Mouse (Mus musculus): Measurements from ENCODE around the gene Lrrc51. TPM values are rescaled to one million over a fixed set of nuclear protein-coding genes. Genes with fewer than 3 reads are reported as not detected.
A peak's percentile ranks its signal among the peaks of the same experiment; 100 is the strongest.

Gene Lrrc51
- polyA plus RNA-seq, 1 experiment from 2014 or later = 9.6 TPM

DNA sequence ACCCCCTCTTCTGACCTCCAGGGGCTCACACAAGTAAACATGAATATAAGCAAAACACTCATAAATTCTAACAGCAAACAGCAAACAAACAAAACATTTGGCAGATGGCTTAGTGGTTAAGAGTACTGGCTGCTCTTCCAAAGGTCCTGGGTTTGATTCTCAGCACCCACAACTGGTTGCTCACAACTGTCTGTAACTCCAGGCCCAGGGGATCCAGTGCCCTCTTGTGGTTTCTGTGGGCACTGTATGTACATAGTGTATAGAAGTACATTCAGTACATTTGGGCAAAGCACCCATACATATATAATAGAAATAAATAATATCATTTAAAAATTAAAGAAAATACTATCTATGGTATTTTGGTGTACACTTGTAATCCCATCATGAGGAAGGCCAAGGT is 30.8 kb downstream of the Lrrc51 start:
- peaks cover 18% of the 10 kb centered on the region for H3K4me1 ChIP-seq (replicated peaks; ENCODE audit: control insufficient read depth, insufficient read depth, low read length)
- 0 out of 2 replicates have a peak, but pooled peaks cover 2% of the 10 kb centered on the region for H3K36me3 ChIP-seq (ENCODE audit: control insufficient read depth, insufficient read depth)
- no peaks in the 10 kb centered on the region for H3K9me3 ChIP-seq (ENCODE audit: control insufficient read depth, low read length)
- H3K4me2 ChIP-seq (ENCODE audit: low read length) = no peak overlapping the region
- H3K27ac ChIP-seq (ENCODE audit: low read length) = no peak overlapping the region
- H3K9ac ChIP-seq (replicated peaks; ENCODE audit: low read depth, low read length) = no peak overlapping the region
- ATAC-seq = no peak
- no peak overlapping the region for H3K4me3 ChIP-seq (replicated peaks; ENCODE audit: low read length)
- H3K27me3 ChIP-seq (replicated peaks; ENCODE audit: control insufficient read depth, insufficient read depth, low read length) = no peaks in the 10 kb centered on the region

GRCm38 (mm10) chr7:101901969-101902368 is 31.7 kb downstream of the Lrrc51 start:
- H3K27me3 ChIP-seq (replicated peaks; ENCODE audit: control insufficient read depth, insufficient read depth, low read length) = no peaks in the 10 kb centered on the region
- ATAC-seq = no peak
- H3K4me2 ChIP-seq (ENCODE audit: low read length) = no peak overlapping the region
- H3K36me3 ChIP-seq (ENCODE audit: control insufficient read depth, insufficient read depth) = 0 out of 2 replicates have a peak, but pooled peaks cover 2% of the 10 kb centered on the region
- H3K27ac ChIP-seq (ENCODE audit: low read length) = no peak overlapping the region
- peaks cover 17% of the 10 kb centered on the region for H3K4me1 ChIP-seq (replicated peaks; ENCODE audit: control insufficient read depth, insufficient read depth, low read length)
- 90% methylated on average over 10 of the region's 10 CpGs for WGBS
- no peak overlapping the region for H3K9ac ChIP-seq (replicated peaks; ENCODE audit: low read depth, low read length)
- H3K9me3 ChIP-seq (ENCODE audit: control insufficient read depth, low read length) = no peaks in the 10 kb centered on the region
- H3K4me3 ChIP-seq (replicated peaks; ENCODE audit: low read length) = no peak overlapping the region

- H3K4me3 ChIP-seq (replicated peaks; ENCODE audit: low read length) = no peak overlapping the region
- peaks cover 12% of the 10 kb centered on the region for H3K4me1 ChIP-seq (replicated peaks; ENCODE audit: control insufficient read depth, insufficient read depth, low read length)
- no peak overlapping the region for H3K27ac ChIP-seq (ENCODE audit: low read length)
- no peaks in the 10 kb centered on the region for H3K27me3 ChIP-seq (replicated peaks; ENCODE audit: control insufficient read depth, insufficient read depth, low read length)
- 0 out of 2 replicates have a peak, but pooled peaks cover 2% of the 10 kb centered on the region for H3K36me3 ChIP-seq (ENCODE audit: control insufficient read depth, insufficient read depth)
- H3K9me3 ChIP-seq (ENCODE audit: control insufficient read depth, low read length) = no peaks in the 10 kb centered on the region
- H3K4me2 ChIP-seq (ENCODE audit: low read length) = no peak overlapping the region
- H3K9ac ChIP-seq (replicated peaks; ENCODE audit: low read depth, low read length) = no peak overlapping the region
- 91% methylated on average over 16 of the region's 16 CpGs for WGBS
- no peak for ATAC-seq
Observed at GRCm38 (mm10) chr7:101900331-101901097, 33.2 kb downstream of the Lrrc51 start.

DNA sequence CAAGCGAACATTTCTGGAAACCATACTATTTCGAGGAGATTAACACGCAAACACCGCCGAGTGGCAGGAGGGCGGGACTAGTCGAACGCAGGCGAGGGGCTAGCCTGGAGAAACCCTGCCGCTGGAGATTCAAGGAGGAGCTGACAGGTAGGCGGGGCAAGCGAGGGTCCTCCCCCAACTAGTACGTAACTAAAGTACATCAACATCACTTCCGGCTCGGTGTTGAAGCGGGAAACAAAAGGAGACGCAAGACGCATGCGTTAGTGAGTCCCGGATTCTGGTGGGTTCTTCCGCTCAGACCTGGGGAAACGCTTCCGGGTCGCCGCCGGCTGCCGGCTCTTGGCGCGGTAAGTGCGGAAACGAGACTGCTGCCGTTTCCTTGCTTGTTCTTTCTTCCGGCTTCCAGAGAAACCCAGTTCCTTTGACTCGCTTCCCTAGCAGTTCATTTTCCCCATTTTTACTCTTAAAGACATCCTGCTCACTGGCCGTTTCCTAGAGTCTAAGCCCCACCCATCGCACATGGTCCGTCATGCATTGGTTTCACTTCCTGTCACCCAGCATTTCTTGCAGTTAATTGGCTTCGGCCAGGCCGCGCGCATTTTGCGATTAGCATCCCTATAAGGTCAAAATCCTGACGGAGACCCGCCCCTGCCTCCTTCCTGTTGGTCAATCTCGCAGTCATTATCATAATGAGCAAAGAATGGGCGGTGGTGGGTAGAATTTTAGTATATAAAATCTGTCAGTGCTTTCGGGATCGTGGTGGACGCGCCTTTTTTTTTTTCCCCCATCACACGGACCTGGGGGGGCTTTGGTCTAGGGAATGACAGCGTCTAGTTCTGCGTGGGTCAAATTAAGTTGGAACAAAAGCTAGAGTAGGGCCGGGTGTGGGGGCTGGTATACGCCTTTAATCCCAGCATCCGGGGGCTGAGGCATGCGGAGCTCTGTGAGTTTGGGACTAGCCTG is 37.3 kb downstream of the Lrrc51 start:
- Histone ChIP-seq H3K27me3 (replicated peaks; ENCODE audit: control insufficient read depth, insufficient read depth, low read length) (no peaks in the 10 kb centered on the region), H3K4me3 (replicated peaks; ENCODE audit: low read length) (peak overlapping the region; percentile 60), H3K9ac (replicated peaks; ENCODE audit: low read depth, low read length) (peak overlapping the region; percentile 61), H3K4me2 (ENCODE audit: low read length) (peak overlapping the region; percentile 66), H3K27ac (ENCODE audit: low read length) (peak overlapping the region; percentile 95), H3K36me3 (ENCODE audit: control insufficient read depth, insufficient read depth) (0 out of 2 replicates have a peak, but pooled peaks cover 2% of the 10 kb centered on the region), H3K4me1 (replicated peaks; ENCODE audit: control insufficient read depth, insufficient read depth, low read length) (peaks cover 10% of the 10 kb centered on the region), H3K9me3 (ENCODE audit: control insufficient read depth, low read length) (no peaks in the 10 kb centered on the region)
- WGBS = under 1% methylated on average over 57 of the region's 57 CpGs
- ATAC-seq = peak; percentile 98

DNA sequence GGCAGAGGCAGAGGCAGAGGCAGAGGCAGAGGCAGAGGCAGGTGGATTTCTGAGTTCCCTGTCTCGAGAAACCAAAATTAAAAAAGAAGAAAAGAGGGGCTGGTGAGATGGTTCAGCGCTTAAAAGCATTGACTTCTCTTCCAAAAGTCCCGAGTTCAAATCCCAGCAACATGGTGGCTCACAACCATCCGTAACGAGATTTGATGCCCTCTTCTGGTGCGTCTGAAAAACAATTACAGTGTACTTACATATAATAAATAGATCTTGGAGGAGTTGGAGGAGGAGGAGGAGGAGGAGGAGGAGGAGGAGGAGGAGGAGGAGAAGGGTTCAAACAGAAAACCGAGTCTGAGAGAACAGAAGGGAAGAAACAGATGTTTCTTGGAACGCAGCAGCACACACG is 38.0 kb downstream of the Lrrc51 start:
- 0 out of 2 replicates have a peak, but pooled peaks cover 2% of the 10 kb centered on the region for H3K36me3 ChIP-seq (ENCODE audit: control insufficient read depth, insufficient read depth)
- H3K4me3 ChIP-seq (replicated peaks; ENCODE audit: low read length) = peak overlapping the region; percentile 60
- H3K27ac ChIP-seq (ENCODE audit: low read length) = peak overlapping the region; percentile 95
- H3K9me3 ChIP-seq (ENCODE audit: control insufficient read depth, low read length) = no peaks in the 10 kb centered on the region
- peak overlapping the region; percentile 56 for H3K9ac ChIP-seq (replicated peaks; ENCODE audit: low read depth, low read length)
- peak overlapping the region; percentile 39 for H3K4me2 ChIP-seq (ENCODE audit: low read length)
- peaks cover 10% of the 10 kb centered on the region for H3K4me1 ChIP-seq (replicated peaks; ENCODE audit: control insufficient read depth, insufficient read depth, low read length)
- ATAC-seq = no peak
- H3K27me3 ChIP-seq (replicated peaks; ENCODE audit: control insufficient read depth, insufficient read depth, low read length) = no peaks in the 10 kb centered on the region
- WGBS = 36% methylated on average over 9 of the region's 9 CpGs

DNA sequence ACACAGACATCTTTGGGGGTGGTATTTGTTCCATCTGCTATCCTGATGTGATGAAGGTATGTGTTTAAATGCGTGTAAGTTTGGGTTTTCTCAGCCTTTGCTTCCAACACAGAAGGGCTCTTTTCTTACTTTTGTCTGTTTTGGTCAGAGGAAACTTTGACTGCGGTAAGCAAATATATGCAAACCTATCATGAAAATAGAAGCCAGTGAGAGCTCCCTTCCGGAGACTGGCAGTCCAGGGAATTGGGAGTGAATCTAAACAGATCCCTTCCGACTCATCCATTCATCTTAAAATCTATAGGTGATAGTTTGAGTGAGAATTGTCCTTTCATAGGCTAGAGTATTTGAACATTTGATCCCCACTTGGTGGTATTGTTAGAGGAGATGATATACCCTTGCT is 45.2 kb downstream of the Lrrc51 start:
- H3K36me3 ChIP-seq (ENCODE audit: control insufficient read depth, insufficient read depth) = no peaks in the 10 kb centered on the region
- WGBS = 83% methylated on average over 4 of the region's 4 CpGs
- no peak overlapping the region for H3K27ac ChIP-seq (ENCODE audit: low read length)
- H3K4me1 ChIP-seq (replicated peaks; ENCODE audit: control insufficient read depth, insufficient read depth, low read length) = no peaks in the 10 kb centered on the region
- no peak overlapping the region for H3K4me2 ChIP-seq (ENCODE audit: low read length)
- no peak overlapping the region for H3K9ac ChIP-seq (replicated peaks; ENCODE audit: low read depth, low read length)
- no peak for ATAC-seq
- H3K4me3 ChIP-seq (replicated peaks; ENCODE audit: low read length) = no peak overlapping the region
- H3K9me3 ChIP-seq (ENCODE audit: control insufficient read depth, low read length) = no peaks in the 10 kb centered on the region
- H3K27me3 ChIP-seq (replicated peaks; ENCODE audit: control insufficient read depth, insufficient read depth, low read length) = no peaks in the 10 kb centered on the region; the same call in 1 of the 2 replicates

- Histone ChIP-seq H3K27ac (ENCODE audit: low read length) (no peak overlapping the region), H3K36me3 (ENCODE audit: control insufficient read depth, insufficient read depth) (no peaks in the 10 kb centered on the region), H3K4me3 (replicated peaks; ENCODE audit: low read length) (no peak overlapping the region), H3K9ac (replicated peaks; ENCODE audit: low read depth, low read length) (no peak overlapping the region), H3K4me2 (ENCODE audit: low read length) (no peak overlapping the region), H3K27me3 (replicated peaks; ENCODE audit: control insufficient read depth, insufficient read depth, low read length) (no peaks in the 10 kb centered on the region; the same call in 1 of the 2 replicates), H3K4me1 (replicated peaks; ENCODE audit: control insufficient read depth, insufficient read depth, low read length) (no peaks in the 10 kb centered on the region), H3K9me3 (ENCODE audit: control insufficient read depth, low read length) (no peaks in the 10 kb centered on the region)
- no peak for ATAC-seq
- WGBS = 82% methylated on average over 6 of the region's 6 CpGs
Observed at GRCm38 (mm10) chr7:101886274-101886673, 47.4 kb downstream of the Lrrc51 start.

GRCm38 (mm10) chr7:101884160-101884559 is 49.5 kb downstream of the Lrrc51 start:
- Histone ChIP-seq H3K4me3 (replicated peaks; ENCODE audit: low read length) (no peak overlapping the region), H3K4me2 (ENCODE audit: low read length) (no peak overlapping the region), H3K27ac (ENCODE audit: low read length) (no peak overlapping the region), H3K9ac (replicated peaks; ENCODE audit: low read depth, low read length) (no peak overlapping the region), H3K27me3 (replicated peaks; ENCODE audit: control insufficient read depth, insufficient read depth, low read length) (no peaks in the 10 kb centered on the region), H3K36me3 (ENCODE audit: control insufficient read depth, insufficient read depth) (no peaks in the 10 kb centered on the region), H3K9me3 (ENCODE audit: control insufficient read depth, low read length) (no peaks in the 10 kb centered on the region), H3K4me1 (replicated peaks; ENCODE audit: control insufficient read depth, insufficient read depth, low read length) (no peaks in the 10 kb centered on the region)
- ATAC-seq = no peak
- WGBS = 91% methylated on average over 4 of the region's 4 CpGs

All from forebrain, embryonic 16.5 days (tissue).